Mouse (Mus musculus): ENCODE measurements at regions not wholly inside any gene's neighbourhood (a gene's known extent, or its start where the extent isn't known, plus 50 kb on each side); places are given as distances from the start of the nearest gene placed in this dataset.

GRCm38 (mm10) chr5:118495478-118495760 is 65.1 kb upstream of the Med13l start:
- DNase-seq (ENCODE audit: low spot score), result no peak

- no peak for DNase-seq (ENCODE audit: low spot score)
These were observed 58.9 kb upstream of the Med13l start for GRCm38 (mm10) chr5:118501624-118502023.

- no peak for DNase-seq (ENCODE audit: low spot score)
These were observed 57.5 kb upstream of the Med13l start for GRCm38 (mm10) chr5:118502991-118503390.

GRCm38 (mm10) chr5:118504170-118504569 is 56.3 kb upstream of the Med13l start:
- DNase-seq (ENCODE audit: low spot score), result no peak

- no peak for DNase-seq (ENCODE audit: low spot score)
These were observed 55.6 kb upstream of the Med13l start for GRCm38 (mm10) chr5:118504926-118505325.

- DNase-seq (ENCODE audit: low spot score), result no peak
These were observed 50.6 kb upstream of the Med13l start for GRCm38 (mm10) chr5:118509871-118510270.

Measured in ovary, postnatal 36 days (tissue).